Mouse (Mus musculus): ENCODE data around the gene Ogfod1. TPM values are rescaled to one million over a fixed set of nuclear protein-coding genes. Genes with fewer than 3 reads are reported as not detected.

The Ogfod1 gene
- polyA plus RNA-seq, 1 experiment from 2014 or later = 13.2 TPM

DNA sequence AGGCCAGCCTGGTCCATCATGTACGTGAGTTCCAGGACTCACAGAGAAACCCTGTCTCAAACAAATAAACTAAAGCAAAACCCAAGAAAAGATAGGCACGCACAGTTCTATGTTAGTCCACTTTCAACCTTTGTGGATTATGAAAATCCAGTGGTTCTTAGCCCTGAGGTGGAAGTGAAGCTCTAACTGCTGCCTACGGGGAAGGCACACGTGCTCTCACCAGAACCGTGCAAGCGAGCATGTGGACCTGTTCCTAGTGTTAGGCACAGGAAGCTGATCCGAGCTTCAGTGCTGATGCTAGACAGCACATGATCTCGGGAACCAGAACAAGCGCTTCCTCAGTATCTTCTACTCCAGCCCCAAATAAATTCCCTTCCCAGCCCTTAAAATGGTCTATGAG lies 55.9 kb downstream of the Ogfod1 start:
- Histone ChIP-seq H3K27me3 (replicated peaks; ENCODE audit: control insufficient read depth, insufficient read depth, low read length) (no peaks in the 10 kb centered on the region), H3K9ac (ENCODE audit: low read depth, low read length) (no peak overlapping the region), H3K4me3 (ENCODE audit: low read depth, low read length) (no peak overlapping the region), H3K4me2 (no peak overlapping the region), H3K4me1 (replicated peaks; ENCODE audit: control insufficient read depth, insufficient read depth, low read length) (no peaks in the 10 kb centered on the region; the same call in 1 of the 2 replicates), H3K36me3 (ENCODE audit: control insufficient read depth, insufficient read depth, low read length) (no peaks in the 10 kb centered on the region), H3K27ac (ENCODE audit: low read depth, low read length) (no peak overlapping the region), H3K9me3 (ENCODE audit: control insufficient read depth, low read length) (no peaks in the 10 kb centered on the region)
- DNase-seq (ENCODE audit: low spot score) = no peak
- WGBS = 82% methylated on average over 9 of the region's 9 CpGs
- ATAC-seq (replicated peaks; ENCODE audit: low FRiP score) = no peak

DNA sequence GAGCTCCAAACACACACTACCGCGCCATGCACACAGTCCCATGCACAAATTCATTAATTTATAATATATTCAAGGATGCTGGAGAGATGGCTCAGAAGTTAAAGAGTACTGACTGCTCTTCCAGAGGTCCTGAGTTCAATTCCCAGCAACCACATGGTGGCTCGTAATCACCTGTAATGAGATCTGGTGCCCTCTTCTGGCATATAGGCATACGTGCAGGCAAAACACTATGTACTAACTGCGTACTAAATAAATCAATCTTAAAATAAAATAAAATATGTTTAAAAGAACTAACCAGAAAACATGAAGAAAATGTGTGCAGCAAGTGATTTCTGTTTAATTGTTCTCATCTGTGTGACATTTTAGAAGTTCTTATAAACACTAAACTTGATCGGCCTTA lies 57.3 kb downstream of the Ogfod1 start:
- Histone ChIP-seq H3K36me3 (ENCODE audit: control insufficient read depth, insufficient read depth, low read length) (no peaks in the 10 kb centered on the region), H3K27me3 (replicated peaks; ENCODE audit: control insufficient read depth, insufficient read depth, low read length) (no peaks in the 10 kb centered on the region), H3K27ac (ENCODE audit: low read depth, low read length) (no peak overlapping the region), H3K9me3 (ENCODE audit: control insufficient read depth, low read length) (no peaks in the 10 kb centered on the region), H3K4me1 (replicated peaks; ENCODE audit: control insufficient read depth, insufficient read depth, low read length) (peaks cover 3% of the 10 kb centered on the region; the same call in 1 of the 2 replicates), H3K4me3 (ENCODE audit: low read depth, low read length) (no peak overlapping the region), H3K4me2 (no peak overlapping the region), H3K9ac (ENCODE audit: low read depth, low read length) (no peak overlapping the region)
- no peak for DNase-seq (ENCODE audit: low spot score)
- ATAC-seq (replicated peaks; ENCODE audit: low FRiP score) = no peak
- WGBS = 75% methylated on average over 6 of the region's 6 CpGs

DNA sequence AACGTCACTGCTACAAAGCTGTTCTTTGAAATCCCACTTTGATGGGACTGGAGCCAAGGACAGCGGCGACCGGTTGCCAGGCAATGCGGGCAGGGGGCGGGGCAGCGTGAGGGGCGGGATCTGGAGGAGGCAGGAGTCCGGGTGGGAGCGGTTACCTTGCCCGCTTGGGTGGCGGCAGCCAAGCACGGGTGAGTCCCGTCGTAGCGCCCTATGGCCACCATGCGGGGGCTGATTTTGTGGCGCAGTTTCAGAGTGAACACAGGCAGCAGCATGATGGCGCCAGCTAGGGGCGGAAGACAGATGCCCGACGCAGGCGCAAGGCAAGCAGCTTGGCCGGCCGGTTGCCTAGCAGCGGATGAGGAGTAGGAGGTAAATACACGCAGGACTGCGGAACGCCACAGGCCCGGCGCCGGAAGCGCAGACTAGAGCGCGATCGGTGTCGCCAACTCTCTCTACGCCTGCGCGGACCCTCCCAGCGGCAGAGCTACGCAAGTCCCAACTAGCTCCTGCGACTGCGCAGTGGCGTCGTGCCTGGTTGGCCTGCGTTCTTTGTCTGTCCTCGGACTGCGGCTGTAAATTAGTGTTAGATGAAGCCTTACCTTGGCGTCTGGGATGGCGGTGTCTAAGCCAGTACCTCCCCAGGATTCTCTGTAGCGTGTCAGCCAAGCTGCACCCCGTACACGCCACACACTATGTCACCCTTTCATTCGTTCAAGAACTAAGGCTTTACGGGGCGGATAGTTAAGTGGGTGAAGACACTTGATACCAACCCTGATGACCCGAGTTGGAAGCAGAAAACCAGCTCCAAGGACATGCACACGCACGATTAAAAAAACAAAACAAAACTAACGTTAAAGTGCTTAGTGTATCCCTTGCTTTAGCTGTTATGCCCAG lies 61.3 kb downstream of the Ogfod1 start, which contains the start of gene Bbs2:
Gene Bbs2 (minus strand): TSS at position 848 of the 894 bp plus-strand sequence.
- 2% methylated on average over 61 of the region's 61 CpGs for WGBS
- Histone ChIP-seq H3K4me1 (replicated peaks; ENCODE audit: control insufficient read depth, insufficient read depth, low read length) (peaks cover 3% of the 10 kb centered on the region; the same call in 1 of the 2 replicates), H3K4me3 (ENCODE audit: low read depth, low read length) (peak within 1 kb of the TSS; percentile 80), H3K4me2 (peak within 1 kb of the TSS; percentile 71), H3K9ac (ENCODE audit: low read depth, low read length) (peak within 1 kb of the TSS; percentile 69), H3K36me3 (ENCODE audit: control insufficient read depth, insufficient read depth, low read length) (no peaks in the 10 kb centered on the region), H3K27ac (ENCODE audit: low read depth, low read length) (peak within 1 kb of the TSS; percentile 83), H3K27me3 (replicated peaks; ENCODE audit: control insufficient read depth, insufficient read depth, low read length) (no peaks in the 10 kb centered on the region; the same call in 1 of the 2 replicates), H3K9me3 (ENCODE audit: control insufficient read depth, low read length) (no peaks in the 10 kb centered on the region)
- DNase-seq (ENCODE audit: low spot score) (peak; percentile 91), ATAC-seq (replicated peaks; ENCODE audit: low FRiP score) (peak; percentile 100)

DNA sequence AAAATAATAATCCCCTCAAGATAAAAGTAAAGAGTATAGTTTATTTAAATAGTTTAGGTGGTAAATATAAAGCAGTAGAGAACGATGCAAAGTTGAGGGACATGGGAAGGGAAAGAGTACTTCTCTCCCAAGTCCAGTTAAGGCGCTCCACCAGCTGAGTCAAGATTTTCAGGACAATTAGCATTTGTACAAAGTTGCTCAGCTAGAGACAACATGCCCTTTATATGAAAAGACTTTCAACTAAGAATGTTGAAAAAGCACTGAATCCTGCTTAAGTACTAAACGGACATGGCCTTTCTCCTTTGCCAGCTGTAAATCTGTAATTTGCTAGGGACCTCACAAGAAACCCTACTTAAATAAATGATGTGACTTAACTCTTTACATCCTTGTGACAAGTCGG lies 62.0 kb downstream of the Ogfod1 start:
- Histone ChIP-seq H3K9me3 (ENCODE audit: control insufficient read depth, low read length) (no peaks in the 10 kb centered on the region), H3K27ac (ENCODE audit: low read depth, low read length) (no peak overlapping the region), H3K4me1 (replicated peaks; ENCODE audit: control insufficient read depth, insufficient read depth, low read length) (peaks cover 3% of the 10 kb centered on the region; the same call in 1 of the 2 replicates), H3K36me3 (ENCODE audit: control insufficient read depth, insufficient read depth, low read length) (no peaks in the 10 kb centered on the region), H3K9ac (ENCODE audit: low read depth, low read length) (no peak overlapping the region), H3K4me2 (peak overlapping the region; percentile 71), H3K4me3 (ENCODE audit: low read depth, low read length) (no peak overlapping the region), H3K27me3 (replicated peaks; ENCODE audit: control insufficient read depth, insufficient read depth, low read length) (no peaks in the 10 kb centered on the region; the same call in 1 of the 2 replicates)
- no peak for ATAC-seq (replicated peaks; ENCODE audit: low FRiP score)
- 60% methylated on average over 4 of the region's 4 CpGs for WGBS
- no peak for DNase-seq (ENCODE audit: low spot score)

DNA sequence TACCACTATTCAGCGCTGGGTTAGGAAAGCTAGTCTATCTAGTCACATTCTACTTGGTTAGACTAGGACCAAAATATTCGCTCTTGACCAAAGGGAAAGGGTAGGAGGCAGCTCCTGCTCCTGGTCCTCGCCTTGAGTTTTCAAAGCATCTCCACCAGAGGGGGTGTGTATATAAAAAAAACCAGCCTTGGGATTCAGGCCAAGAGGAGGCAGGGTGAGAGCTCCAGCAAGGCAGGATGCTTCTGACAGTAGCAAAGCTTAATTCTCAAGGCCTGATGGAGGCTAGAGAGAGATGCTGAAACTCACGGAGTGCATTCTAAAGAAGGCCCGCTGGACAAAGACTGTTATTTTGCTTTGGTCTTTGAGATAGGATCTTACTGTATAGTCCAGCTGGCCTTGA lies 67.1 kb downstream of the Ogfod1 start:
- 45% methylated on average over 5 of the region's 5 CpGs for WGBS
- H3K9ac ChIP-seq (ENCODE audit: low read depth, low read length) = no peak overlapping the region
- H3K9me3 ChIP-seq (ENCODE audit: control insufficient read depth, low read length) = no peaks in the 10 kb centered on the region
- no peak overlapping the region for H3K4me3 ChIP-seq (ENCODE audit: low read depth, low read length)
- H3K4me1 ChIP-seq (replicated peaks; ENCODE audit: control insufficient read depth, insufficient read depth, low read length) = peaks cover under 1% of the 10 kb centered on the region; the same call in 1 of the 2 replicates
- no peaks in the 10 kb centered on the region for H3K36me3 ChIP-seq (ENCODE audit: control insufficient read depth, insufficient read depth, low read length)
- DNase-seq (ENCODE audit: low spot score) (no peak), ATAC-seq (replicated peaks; ENCODE audit: low FRiP score) (no peak)
- H3K4me2 ChIP-seq = no peak overlapping the region
- no peak overlapping the region for H3K27ac ChIP-seq (ENCODE audit: low read depth, low read length)
- H3K27me3 ChIP-seq (replicated peaks; ENCODE audit: control insufficient read depth, insufficient read depth, low read length) = no peaks in the 10 kb centered on the region; the same call in 1 of the 2 replicates

DNA sequence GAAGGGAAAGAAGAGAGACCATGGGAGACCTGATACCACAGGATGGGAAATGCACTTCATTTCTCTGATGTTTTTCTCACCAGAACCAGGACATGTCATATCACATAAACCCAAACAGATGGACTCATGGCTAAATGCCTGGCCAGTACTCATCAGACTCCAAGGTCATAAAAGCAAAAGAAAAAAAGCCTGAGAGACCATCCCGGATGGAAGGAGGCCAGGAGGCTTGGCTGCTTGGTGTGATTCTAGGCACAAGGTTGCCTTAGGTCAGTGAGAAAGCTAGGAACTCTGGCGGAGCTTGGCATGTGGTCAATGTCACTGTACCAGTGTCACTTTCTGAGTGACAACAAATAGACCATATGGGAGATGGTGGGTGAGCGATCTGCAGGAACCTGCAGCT lies 70.9 kb downstream of the Ogfod1 start:
- 64% methylated on average over 3 of the region's 3 CpGs for WGBS
- Histone ChIP-seq H3K9me3 (ENCODE audit: control insufficient read depth, low read length) (no peaks in the 10 kb centered on the region), H3K27ac (ENCODE audit: low read depth, low read length) (no peak overlapping the region), H3K4me2 (no peak overlapping the region), H3K36me3 (ENCODE audit: control insufficient read depth, insufficient read depth, low read length) (no peaks in the 10 kb centered on the region), H3K4me1 (replicated peaks; ENCODE audit: control insufficient read depth, insufficient read depth, low read length) (peaks cover 6% of the 10 kb centered on the region; the same call in 1 of the 2 replicates), H3K4me3 (ENCODE audit: low read depth, low read length) (no peak overlapping the region), H3K9ac (ENCODE audit: low read depth, low read length) (no peak overlapping the region), H3K27me3 (replicated peaks; ENCODE audit: control insufficient read depth, insufficient read depth, low read length) (no peaks in the 10 kb centered on the region)
- no peak for ATAC-seq (replicated peaks; ENCODE audit: low FRiP score)
- no peak for DNase-seq (ENCODE audit: low spot score)

DNA sequence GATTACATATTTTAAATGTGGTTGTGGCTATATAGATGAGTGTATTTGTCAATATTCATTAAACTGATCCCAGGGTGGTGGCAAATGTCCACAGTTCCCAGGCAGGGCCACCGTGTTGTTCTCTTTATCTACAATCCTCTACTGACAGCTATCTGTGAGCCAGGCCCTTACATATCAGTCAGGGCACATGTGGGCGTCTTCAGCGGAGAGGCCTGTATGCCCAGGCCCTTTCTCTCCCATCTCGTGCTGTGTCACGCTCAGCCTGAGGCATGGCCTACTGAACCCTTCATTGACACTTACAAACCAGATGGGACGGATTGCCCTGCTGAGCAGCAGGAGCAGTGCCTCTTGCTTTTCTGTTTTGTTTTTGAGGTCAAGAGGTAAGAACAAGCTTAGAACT lies 72.4 kb downstream of the Ogfod1 start:
- 60% methylated on average over 6 of the region's 6 CpGs for WGBS
- Histone ChIP-seq H3K27ac (ENCODE audit: low read depth, low read length) (peak overlapping the region; percentile 48), H3K4me2 (no peak overlapping the region), H3K27me3 (replicated peaks; ENCODE audit: control insufficient read depth, insufficient read depth, low read length) (no peaks in the 10 kb centered on the region), H3K9me3 (ENCODE audit: control insufficient read depth, low read length) (no peaks in the 10 kb centered on the region), H3K4me1 (replicated peaks; ENCODE audit: control insufficient read depth, insufficient read depth, low read length) (peaks cover 10% of the 10 kb centered on the region), H3K9ac (ENCODE audit: low read depth, low read length) (no peak overlapping the region), H3K36me3 (ENCODE audit: control insufficient read depth, insufficient read depth, low read length) (no peaks in the 10 kb centered on the region), H3K4me3 (ENCODE audit: low read depth, low read length) (no peak overlapping the region)
- DNase-seq (ENCODE audit: low spot score) (no peak), ATAC-seq (replicated peaks; ENCODE audit: low FRiP score) (peak; percentile 94)

DNA sequence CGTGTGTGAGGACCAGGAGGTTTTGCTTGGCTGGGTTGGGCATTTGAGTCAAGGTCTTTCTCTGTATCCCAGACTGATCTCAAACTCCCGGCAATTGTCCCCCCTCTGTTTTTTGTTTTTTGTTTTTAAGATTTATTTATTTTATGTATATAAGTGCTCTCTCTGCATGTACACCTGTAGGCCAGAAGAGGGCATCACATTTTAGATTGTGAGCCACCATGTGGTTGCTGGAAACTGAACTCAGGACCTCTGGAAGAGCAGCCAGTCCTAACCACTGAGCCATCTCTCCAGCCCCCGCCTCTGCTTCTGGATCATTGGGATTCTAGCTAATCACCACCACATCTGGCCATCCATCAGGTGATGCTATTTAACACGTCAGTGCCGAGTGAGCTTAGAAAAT lies 72.8 kb downstream of the Ogfod1 start:
- Histone ChIP-seq H3K27ac (ENCODE audit: low read depth, low read length) (peak overlapping the region; percentile 48), H3K27me3 (replicated peaks; ENCODE audit: control insufficient read depth, insufficient read depth, low read length) (no peaks in the 10 kb centered on the region), H3K4me1 (replicated peaks; ENCODE audit: control insufficient read depth, insufficient read depth, low read length) (peaks cover 10% of the 10 kb centered on the region), H3K36me3 (ENCODE audit: control insufficient read depth, insufficient read depth, low read length) (no peaks in the 10 kb centered on the region), H3K4me3 (ENCODE audit: low read depth, low read length) (no peak overlapping the region), H3K9ac (ENCODE audit: low read depth, low read length) (no peak overlapping the region), H3K4me2 (no peak overlapping the region), H3K9me3 (ENCODE audit: control insufficient read depth, low read length) (no peaks in the 10 kb centered on the region)
- WGBS = 79% methylated on average over 5 of the region's 5 CpGs
- ATAC-seq (replicated peaks; ENCODE audit: low FRiP score) (0 out of 2 replicates have a peak, but pooled peaks have one; percentile 19), DNase-seq (ENCODE audit: low spot score) (no peak)

Measured in liver, embryonic 11.5 days (tissue).